Mouse (Mus musculus) brain, adult 2 months (tissue): ENCODE measurements around the gene Gm49318.

ENCODE experiments used
- DNase-seq: peaks from one replicate; pipeline ENCODE4 v3.0.0; 2011; ENCODE audit warnings: low read depth, low spot score

Gm49318 gene

DNA sequence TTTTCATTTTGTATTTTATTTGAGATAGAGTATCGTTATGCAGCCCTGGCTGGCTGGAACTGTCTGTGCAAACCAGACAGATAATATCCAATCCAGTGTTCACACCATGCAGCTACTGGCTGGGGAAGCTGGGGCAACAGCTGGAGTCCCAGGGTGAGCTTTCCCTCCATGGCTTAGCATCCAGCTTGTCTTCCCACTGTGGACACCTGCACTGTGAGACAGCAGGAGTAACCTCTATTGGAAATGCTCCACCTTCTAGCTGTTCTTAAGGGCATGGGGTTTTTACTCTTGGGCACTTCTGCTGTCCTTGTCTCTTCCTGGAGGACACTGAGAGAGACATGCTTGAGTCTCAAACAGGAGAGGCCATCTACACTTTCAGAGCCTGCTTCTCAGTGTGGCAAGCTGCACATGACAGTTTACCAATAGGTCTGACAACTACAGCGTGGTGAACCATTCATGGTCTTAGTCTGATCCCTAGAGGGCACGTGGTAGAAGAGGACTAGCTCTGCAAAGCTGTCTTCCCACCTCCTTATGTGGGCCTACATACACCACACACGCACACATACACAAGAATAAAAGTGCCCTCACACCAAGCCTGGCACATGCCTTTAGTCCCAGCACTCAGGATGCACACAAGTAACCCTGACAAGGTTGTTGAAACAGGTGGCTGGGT lies 1.0 kb downstream of the Gm49318 start:
- DNase-seq = peak; percentile 63

DNA sequence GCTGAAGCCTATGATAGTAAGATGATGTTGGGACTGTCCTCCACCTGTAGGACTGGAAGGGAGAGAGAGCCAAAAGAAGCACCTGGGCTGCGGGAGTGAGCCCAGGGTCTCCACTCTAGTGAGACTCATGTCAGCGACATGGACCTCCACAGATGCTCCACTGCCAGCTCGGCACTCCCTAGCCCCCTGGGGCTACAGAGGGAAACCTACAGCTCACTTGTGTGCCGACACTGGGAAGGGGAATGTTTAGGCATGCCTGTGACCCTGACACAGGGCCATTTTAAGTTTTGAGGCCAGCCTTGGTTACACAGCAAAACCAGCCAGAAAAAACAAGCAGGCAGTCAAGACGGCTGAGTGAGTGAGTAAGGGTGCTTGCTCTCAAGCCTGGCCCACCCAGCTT lies 3.9 kb downstream of the Gm49318 start:
- no peak for DNase-seq

DNA sequence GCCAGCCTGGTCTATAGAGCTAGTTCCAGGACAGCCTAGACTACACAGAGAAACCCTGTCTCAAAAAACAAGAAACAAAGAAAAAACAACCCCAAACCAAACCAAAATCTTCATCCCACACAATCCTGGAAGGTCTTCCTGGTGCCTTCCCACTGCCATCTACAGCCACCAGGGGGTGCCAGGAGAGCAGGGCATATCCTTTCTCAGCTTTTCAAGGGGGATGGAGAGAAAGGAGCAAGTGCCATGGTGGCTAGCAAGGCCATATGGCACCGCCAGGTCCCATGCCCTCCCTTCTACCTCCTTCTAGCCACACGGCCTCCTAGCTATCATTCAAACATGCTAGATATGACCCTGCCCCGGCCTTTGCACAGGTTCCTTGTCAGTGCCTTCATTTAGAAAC lies 4.6 kb downstream of the Gm49318 start:
- DNase-seq = peak; percentile 74

DNA sequence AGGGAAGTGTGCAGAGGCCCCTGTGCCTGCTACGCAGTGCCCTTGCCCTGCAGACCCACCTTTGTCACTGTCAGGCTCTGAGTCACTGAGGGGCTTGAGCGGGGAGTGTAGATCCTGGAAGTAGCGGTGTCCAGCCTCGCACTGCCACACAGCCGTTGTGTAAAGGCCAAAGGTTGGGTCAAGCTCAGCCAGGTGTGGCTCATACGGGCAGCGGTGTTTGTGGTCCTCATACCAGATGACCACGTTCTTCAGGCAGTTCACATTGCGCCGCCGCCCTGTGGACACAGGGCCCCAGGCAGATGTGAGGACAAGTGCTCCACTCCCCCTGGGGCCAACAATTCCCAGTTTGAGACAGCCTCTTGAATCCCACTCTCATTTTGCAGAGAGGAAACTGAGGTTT lies 5.4 kb downstream of the Gm49318 start:
- no peak for DNase-seq

DNA sequence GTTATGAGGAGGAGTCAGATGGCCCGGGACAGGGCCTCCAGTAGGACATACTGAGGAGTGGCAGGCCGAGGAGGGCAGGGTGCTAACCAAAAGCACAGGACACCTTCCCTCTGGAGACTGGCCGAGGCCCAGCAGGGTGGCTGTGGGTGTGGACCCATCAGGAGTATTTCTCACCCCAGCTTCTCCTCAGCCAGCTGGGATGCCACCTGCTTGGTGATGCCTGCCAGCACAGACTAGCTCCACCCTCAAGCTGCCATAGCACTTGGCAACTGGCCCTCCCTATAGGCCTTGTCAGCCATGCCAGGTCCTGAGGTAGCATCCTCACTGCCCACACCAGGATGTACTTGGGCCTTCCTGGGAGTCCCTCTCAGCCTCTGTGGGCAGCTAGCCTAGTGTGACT lies 6.7 kb downstream of the Gm49318 start:
- peak; percentile 96 for DNase-seq

DNA sequence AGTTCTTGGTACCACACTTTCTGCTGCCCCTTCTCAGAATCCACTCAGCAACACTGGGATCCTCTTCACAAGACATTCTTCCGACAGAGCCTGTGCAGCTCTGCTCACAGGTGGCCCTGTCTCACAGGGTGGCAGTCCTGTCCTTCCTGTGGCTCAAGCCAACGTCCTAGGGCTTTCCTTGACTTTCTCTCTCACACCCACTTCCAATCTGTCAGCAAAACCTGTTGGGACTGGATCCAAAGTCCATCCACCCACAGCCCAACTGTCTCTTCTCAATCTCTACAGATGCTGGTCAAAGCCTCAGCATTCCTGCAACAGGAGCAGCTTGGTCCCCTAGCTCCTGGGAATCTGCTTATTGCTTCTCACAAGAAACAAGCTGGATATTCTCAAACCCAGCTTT lies 9.7 kb downstream of the Gm49318 start:
- DNase-seq = peak; percentile 94

DNA sequence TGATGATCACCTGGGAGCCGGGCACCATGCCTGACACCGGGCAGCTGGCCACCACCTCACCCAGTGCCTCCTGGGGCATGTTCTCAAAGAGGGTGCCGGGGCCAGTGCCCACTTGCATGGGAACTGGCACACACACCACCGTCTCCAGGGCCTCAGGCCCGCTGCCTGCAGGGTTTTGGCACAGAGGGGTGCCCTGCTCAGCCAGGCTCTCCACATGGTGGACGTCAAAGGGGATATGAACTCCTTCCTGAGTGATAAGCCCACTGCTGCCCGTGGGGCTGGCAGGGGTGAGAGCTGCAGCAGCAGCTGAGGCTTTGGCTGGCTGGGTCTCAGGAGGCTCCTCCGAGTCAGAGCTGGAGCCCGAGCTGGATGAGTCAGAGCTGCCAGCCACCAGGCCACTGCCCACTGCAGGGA lies 13.0 kb downstream of the Gm49318 start:
- peak; percentile 66 for DNase-seq

DNA sequence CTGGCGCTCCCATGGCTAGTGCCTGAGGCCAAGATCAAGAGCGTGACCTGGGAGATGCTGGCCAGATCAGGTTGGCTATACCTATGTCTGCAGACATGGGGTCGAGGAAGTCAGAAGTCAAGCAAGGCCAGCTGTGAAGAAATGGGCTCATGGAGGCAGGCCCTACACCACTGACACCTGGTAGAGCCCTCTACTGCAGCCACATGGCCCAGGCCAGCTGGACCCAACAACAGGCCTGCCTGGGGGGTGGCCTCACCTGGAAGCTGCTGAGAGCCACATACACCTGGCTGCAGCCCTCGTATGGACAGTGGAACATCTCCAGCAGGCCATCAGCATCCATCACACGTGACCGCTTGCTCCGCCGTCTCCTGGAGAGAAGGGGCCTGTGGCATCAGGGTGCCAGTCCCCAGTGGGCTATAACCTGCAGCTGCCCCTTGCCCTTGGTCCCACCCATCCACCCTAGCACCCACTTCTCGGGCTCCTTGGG lies 14.0 kb downstream of the Gm49318 start:
- no peak for DNase-seq

DNA sequence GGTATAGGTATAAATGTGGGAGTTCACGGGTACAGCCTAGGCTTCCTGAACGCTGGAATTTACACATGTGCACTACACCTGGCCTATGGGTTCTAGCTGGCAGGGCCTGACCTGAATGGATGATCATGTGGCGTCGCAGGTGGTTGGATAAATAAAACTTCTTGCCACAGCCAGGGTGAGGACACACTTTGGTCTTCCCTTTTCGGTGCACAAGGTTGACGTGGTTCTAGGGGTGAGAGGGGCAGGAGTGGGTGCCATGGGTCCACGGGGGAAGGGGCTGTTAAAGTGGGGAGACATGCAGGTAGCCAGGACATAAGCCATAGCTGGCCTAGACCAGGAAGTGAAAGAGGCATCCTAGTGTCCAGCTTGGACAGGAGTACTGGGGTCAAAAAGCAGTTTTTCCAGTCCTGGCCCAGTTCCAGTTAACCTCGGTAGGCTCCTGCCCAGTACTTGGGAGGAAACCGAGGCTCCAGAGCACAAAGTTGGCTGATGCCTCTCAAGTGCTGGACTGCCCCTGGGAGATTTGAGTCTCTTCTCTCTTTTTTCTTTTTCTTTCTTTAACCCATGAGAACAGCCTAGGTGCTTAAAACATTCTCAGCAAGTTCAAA lies 14.7 kb downstream of the Gm49318 start:
- DNase-seq = no peak

DNA sequence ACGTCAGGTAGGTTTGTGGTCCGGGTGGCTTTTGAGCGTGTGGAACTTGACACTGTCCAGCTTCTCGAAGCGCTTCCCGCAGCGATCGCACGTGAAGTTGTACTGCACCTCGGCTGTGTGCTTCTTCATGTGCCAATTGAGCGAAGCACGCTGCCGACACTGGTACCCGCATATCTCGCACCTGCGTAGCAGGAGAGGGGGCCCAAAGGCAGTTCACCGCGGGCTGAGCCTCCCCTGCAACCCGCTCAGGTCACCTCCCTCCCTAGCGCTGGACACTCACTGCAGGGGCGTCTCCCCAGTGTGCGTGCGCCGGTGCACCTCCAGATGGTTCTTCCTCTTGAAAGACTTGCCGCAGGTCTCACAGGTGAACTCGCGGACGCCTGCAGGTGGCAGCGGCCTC lies 15.3 kb downstream of the Gm49318 start:
- DNase-seq = no peak

DNA sequence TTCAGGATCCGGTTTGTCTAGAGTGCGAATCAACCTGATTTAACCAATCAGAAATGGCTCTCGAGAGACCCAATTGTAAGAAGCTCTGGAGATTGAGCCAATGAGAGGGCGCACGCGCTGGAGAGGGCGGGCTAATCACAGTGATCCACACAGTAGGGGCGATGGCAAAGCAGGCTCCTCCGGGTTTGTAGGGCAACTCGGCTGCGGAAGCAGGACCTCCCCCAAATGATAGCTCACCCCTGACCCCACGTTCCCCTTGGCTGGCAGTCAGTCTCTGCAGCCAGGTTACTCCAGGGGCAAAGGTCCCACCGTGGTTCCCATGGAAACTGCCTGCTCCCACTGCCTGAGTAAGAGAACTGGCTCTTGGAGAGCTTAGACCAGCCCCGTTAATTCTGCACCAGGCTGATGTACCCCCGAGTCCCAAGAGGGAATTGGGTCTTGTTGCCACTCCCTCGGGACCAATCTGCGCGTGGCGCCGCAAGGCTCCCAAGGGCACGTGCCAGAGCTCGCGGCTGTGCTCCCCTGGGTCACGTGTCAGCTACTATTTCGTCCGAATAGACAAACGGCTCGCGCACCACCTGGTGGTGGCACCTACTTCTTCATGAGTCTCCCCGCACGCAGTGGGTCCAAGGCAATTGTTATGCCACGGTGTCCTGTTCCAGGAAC lies 16.5 kb downstream of the Gm49318 start:
- peak; percentile 96 for DNase-seq

DNA sequence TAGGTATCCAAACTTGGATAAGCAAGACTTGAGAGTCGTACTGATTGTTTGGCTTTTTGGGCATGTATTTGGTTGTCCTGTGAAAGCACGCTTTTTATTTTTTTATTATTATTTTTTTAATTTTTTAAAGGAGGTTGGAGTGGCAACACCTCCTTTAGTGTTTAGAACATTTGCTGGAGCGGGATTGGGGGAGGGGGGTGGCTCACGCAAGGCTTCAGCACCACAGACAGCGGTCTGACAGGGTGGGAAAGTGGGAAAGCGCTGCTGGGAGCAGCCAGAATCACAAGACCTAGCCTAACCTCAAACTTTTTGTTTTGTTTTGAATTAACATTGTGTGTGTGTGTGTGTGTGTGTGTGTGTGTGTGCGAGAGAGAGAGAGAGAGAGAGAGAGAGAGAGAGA lies 17.4 kb downstream of the Gm49318 start:
- DNase-seq = no peak

DNA sequence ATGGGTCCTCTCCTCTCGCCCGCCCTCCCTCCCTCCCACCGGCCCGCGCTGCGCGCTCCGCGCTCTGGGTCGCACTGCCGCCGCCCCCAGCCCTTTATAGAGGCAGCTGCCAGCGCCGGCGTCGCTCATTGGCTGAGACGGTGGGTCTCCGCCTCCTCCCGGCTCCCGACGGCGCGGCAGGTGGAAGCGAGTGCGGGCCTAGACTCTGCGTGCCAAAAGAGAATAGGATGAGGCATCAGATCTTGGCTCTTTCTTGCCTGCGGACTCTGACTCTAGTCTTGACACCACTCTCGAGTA lies 19.2 kb downstream of the Gm49318 start, which contains the start of gene Elavl3:
Gene Elavl3 (minus strand): TSS at position 66 of the 297 bp plus-strand sequence.
- peak; percentile 95 for DNase-seq

DNA sequence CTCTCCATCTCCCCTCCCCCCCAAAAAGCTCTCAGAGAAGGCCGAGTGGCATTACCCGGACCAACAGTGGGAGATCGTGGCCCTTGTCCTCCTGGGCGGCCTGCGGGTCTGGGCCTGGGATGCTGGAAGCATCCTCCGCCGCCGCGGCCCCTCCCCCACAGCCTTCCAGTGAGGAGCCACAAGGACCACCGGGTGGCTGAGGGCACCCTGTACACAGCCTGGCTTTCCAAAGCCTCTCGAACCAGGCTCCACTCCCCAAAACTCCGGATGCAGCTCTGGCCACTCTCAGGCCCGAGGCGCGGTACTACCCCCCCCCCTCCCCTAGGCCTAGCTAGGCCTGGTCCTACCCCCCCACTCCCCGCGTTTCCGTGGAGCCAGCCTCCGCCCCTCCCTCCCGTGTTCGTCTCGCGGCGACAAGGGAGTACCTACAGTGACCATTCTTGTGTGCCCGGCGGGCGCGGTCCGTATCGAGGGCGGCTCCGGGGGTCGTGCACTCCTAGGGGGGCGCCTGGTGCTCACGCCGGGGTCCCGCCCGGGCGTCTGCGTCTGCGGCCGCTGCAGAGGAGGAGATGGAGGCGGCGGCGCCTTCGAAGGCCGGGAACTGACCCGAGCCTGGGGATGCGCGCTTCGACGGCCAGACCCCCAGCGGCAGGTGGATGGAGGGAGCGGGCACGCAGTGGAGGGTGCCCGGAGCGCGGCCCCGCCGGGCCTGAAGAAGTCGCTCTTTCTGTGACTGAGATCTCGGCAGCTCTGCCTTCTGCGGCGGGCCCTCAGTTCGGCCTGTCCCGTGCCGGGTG lies 19.7 kb downstream of the Gm49318 start:
- peak; percentile 69 for DNase-seq

DNA sequence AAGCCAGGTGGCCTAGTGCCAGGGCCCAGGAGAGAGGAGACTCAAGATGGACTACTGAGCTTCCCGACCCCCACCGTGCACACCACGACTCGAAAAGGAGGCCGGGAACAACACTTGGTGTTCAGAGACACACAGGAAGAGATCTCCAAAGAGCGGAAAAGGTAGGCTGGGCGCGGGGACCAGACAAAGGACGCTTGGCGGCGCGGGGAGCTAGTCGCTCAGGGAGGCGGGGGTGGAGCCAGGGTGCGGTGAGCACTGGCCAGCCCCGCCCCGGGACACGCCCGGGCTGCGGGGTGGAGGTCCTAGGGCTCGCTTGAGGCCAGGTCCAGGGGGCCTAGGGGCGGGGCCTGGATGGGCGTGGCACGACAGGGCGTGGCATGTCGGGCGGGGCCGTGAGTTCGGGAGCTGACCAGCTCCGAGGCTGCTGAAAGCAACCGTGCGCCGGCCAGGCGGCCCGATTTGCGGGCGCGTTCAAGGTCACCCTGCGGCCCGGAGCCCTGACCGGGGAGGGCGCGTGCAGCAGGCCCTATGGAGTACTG lies 20.6 kb downstream of the Gm49318 start:
- DNase-seq = peak; percentile 84

DNA sequence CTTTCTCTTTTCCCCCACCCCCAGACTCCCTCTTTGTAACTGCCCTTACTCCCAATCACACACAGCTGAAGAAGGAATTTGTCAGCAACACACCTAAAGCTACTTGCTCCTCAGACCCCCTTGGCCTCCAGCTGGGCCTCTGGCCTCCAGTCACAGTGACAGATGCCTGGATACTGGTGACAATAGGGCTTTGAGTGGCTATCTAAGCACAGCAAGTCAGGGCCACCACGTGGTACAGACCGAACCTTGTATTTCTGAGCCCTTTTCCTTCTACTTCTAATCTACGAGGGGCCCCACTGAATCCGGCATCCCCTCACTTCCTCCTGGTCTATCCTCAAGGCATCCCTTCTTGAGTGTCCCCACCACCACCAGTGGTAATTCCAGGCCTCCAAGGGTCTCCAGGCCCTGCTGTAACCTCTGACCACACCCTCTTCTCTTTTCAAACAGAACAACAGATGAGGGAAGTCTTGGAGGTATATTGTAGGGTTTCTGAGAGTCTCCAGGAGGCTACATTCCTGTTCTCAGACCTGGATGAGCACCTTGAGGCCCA lies 21.3 kb downstream of the Gm49318 start:
- DNase-seq = peak; percentile 77

DNA sequence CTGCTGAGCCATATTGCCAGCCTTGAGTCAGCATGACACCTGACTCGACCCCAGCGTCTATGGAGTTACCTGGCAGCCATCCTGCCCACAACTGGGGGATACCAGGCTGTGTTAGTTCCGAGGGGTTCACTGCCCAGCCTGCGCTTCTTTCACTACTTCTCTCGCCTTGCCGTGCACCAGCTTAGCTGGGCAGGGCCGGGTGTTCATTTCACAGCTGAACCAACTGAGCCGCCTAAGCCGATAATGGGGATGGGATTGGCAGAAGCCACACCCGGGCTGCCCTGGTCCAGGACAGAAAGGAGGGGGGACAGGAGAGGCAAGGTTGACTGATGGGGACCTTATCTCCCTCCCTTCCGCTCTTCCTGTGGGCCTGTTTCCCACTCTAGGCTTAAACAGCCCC lies 21.7 kb downstream of the Gm49318 start:
- peak; percentile 49 for DNase-seq

DNA sequence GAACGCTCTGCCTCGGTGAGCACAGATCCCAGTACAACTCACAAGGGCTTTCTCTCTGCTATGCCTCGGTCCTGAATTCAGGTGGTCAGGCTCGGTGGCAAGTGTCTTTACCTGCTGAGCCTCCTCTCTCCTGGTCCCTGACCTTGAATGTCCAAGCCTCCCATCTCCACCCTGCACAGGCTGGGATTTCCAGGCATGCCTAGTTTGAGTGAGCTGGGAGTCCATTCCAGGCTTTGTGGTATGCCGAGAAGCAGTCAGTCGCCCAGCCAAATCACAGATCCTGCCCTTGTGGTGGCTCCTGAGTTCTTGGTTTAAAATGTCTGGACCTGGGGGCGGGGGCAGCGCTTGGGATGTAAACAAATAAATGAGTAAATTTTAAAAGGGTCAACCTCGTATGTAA lies 23.7 kb downstream of the Gm49318 start:
- peak; percentile 68 for DNase-seq

DNA sequence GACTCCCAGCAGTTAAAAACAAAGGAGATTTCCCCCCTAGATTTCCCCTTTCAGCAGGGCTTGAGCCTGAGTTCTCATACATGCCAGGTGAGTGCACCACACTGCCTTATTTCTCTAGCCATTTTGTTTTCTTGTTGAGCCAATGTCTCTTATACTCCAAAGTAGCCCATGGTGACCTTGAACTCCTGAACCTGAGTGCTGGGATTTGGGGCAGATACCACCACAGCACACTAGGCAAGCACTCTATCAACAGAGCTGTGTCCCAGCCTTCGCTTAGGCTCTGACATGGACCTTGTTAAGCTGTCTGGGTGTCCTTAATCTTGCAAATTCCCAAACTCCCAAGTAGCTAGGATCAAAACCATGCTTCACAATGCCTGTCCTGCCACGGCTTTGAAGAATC lies 29.2 kb downstream of the Gm49318 start:
- no peak for DNase-seq

DNA sequence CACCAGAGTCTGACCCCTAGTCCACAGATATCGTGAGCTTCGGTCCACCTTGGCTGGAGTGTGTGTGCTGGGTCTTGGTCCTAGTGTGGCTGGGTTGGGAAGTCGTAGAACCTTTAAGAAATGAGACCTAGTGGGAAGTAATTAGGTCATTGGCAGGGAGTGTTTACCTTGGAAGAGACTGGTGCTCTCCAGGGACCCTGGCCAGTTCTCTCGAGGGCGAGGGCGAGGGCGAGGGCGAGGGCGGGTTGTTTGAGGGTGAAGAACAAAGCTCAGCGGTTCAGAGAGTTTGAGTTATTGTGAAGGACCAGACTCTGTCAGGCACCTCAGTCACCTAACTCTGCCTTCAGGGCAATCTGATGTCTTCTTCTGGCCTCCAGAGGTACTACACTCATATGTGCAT lies 33.2 kb downstream of the Gm49318 start:
- DNase-seq = no peak

DNA sequence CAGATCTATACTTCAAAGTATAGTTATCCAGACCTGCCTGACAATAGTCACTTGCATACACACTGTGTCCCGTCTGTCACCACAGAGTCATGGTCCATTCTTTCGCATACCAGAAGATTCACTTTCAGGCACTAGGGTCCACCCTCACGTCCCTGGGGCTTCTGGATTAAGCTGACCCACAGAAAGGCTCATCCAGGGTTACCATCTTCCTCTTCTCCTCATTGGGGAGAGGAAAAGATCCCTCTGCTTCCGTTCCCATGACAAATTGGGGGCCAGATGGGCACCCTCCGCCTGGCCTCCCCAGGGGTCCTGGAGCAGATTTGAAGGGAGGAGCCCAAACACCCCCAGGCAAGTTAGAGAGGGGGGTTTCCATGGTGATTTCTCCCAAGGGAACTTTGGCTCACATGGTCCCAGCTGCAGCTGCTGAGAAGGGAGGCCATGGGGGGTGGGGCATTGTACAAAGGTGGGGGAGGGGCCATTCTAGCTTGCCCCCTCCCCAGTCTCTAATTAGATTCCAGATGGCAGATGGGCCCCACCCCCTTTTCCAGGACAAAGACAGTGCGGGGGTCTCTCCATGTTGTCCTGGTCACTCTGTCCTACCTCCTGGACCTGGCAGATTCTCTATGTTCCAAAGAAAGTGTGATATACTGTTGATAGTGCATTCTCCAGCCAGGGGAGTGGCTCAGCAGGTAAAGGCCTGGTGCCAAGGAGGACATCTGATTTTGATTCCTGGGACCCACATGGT lies 35.6 kb downstream of the Gm49318 start:
- no peak for DNase-seq
